Comparison of ENCODE assay signal across 9 mouse cellular contexts in genomic region chr5:122731321-122731720, GRCm38 (mm10). TPM values are rescaled to one million over a fixed set of nuclear protein-coding genes. Genes with fewer than 3 reads are reported as not detected.
DNase-seq lines count a peak whose midpoint lies in the region; ATAC-seq and TF ChIP-seq lines count a peak whose summit lies in the region.
"Had no signal": no experiment of that assay in that cellular context is flagged by ENCODE, and none has a peak within 500 bp of the region (broad histone marks: within the 10 kb centered on the region; RNA-seq: fewer than 3 reads in every experiment).

No protein-coding gene starts in this region.

- TF ChIP-seq CTCF in liver, embryonic 14.5 days (IDR thresholded peaks at IDR 0.05; ENCODE audit: low read depth), result peak; percentile 98

- no peak overlapping the region for H3K4me3 ChIP-seq in liver, embryonic 14.5 days (ENCODE audit: insufficient read depth in 1 of 2, low read depth in 2 of 2, low read length in 2 of 2)
- H3K4me3 ChIP-seq: erythroblast, embryonic 14.5 days had no signal

- H3K9ac ChIP-seq in liver, embryonic 14.5 days (replicated peaks), result no peak overlapping the region

- H3K27ac ChIP-seq in liver, embryonic 14.5 days, result no peak overlapping the region

- H3K4me2 ChIP-seq in liver, embryonic 14.5 days (ENCODE audit: low read depth), result 0 out of 2 replicates have a peak overlapping the region, but pooled peaks have one; percentile 3

- TF ChIP-seq EP300 in liver, embryonic 14.5 days (IDR thresholded peaks at IDR 0.05; ENCODE audit: low read depth), result no peak

- H3K4me1 ChIP-seq in liver, embryonic 14.5 days (replicated peaks; ENCODE audit: control insufficient read depth in 2 of 2, insufficient read depth in 2 of 2, low read length in 1 of 2), result peaks cover 0 to 14% of the 10 kb centered on the region in 2 experiments

- H3K36me3 ChIP-seq in liver, embryonic 14.5 days (replicated peaks; ENCODE audit: control insufficient read depth, insufficient read depth, low read depth), result no peaks in the 10 kb centered on the region

- 39% methylated on average over 8 of the region's 8 CpGs for WGBS in liver, embryonic 14.5 days (ENCODE audit: insufficient replicate concordance)

- DNase-seq in ovary, postnatal 10 days (ENCODE audit: low spot score), result peak; percentile 19
- no peak for DNase-seq in ovary, adult 18-20 months (ENCODE audit: low spot score)
- DNase-seq in cerebellum, postnatal 36 days, result peak; percentile 59 to 62
- DNase-seq in heart, adult 8-10 months (ENCODE audit: low spot score), result peak; percentile 68
- DNase-seq in kidney, postnatal 14 days, result peak; percentile 66
- DNase-seq in liver, embryonic 14.5 days (ENCODE audit: low read depth in 3 of 3, low spot score in 3 of 3), result peak; percentile 36 to 47 (median 42)
- DNase-seq in ovary, postnatal 36 days (ENCODE audit: low spot score), result peak; percentile 55
- peak; percentile 91 for DNase-seq in thymus, postnatal 4 days

- H3K27me3 ChIP-seq in liver, embryonic 14.5 days (ENCODE audit: control insufficient read depth, insufficient read depth, low read length), result no peaks in the 10 kb centered on the region

- H3K9me3 ChIP-seq in liver, embryonic 14.5 days (ENCODE audit: control insufficient read depth, low read length), result no peaks in the 10 kb centered on the region

- ATAC-seq in liver, embryonic 14.5 days (ENCODE audit: insufficient read depth), result no peak

RNA-seq across cellular contexts. Expression of gene P2rx4, which starts 24.0 kb away (rescaled TPM):
- 10 to 100 TPM; 16.2 to 19.3 (median 18.5) TPM for total RNA-seq in heart, adult 8-10 months (2022)
- 10.3 and 12.2 TPM in 2 replicates for polyA plus RNA-seq in liver, embryonic 14.5 days (2012; rRNA removed)
- polyA plus RNA-seq in liver, embryonic 14.5 days (2014; fragmentation: Nextera tagmentation; extraction: Ambion mirVana), result 19.9 and 20.7 TPM in 2 replicates

RNA-seq across cellular contexts. Expression of gene Camkk2, which starts 47.9 kb away (rescaled TPM):
- total RNA-seq in heart, adult 8-10 months (2022), result 10 to 100 TPM in 3 of 4 experiments, 1 to 10 TPM in 1; 8.9 to 12.5 (median 11.3) TPM
- 5.3 and 5.9 TPM in 2 replicates for polyA plus RNA-seq in liver, embryonic 14.5 days (2012; rRNA removed)
- polyA plus RNA-seq in liver, embryonic 14.5 days (2014; fragmentation: Nextera tagmentation; extraction: Ambion mirVana), result 6.3 and 8.3 TPM in 2 replicates
